Mouse (Mus musculus) E14TG2a.4 (cell line): ENCODE measurements around the gene Usp3.
A peak's percentile ranks its signal among the peaks of the same experiment; 100 is the strongest.

Experiments used
- H3K27me3 ChIP-seq: 2 replicates; pipeline ENCODE4 v1.6.1; 2014; ENCODE audit warnings: low read length, control low read depth; ENCODE audit not compliant: insufficient read depth
- H3K36me3 ChIP-seq: 2 replicates; pipeline ENCODE4 v1.6.1; 2014; ENCODE audit warnings: low read length, control low read depth; ENCODE audit not compliant: insufficient read depth
- H3K4me1 ChIP-seq: replicated peaks from 2 replicates; pipeline ENCODE4 v1.6.1; 2014; ENCODE audit warnings: low read depth, low read length, control low read depth
- H3K4me3 ChIP-seq: replicated peaks from 2 replicates; pipeline ENCODE4 v1.5.1; 2014; ENCODE audit warnings: mild to moderate bottlenecking, low read length
- H3K9me3 ChIP-seq: 2 replicates; pipeline ENCODE4 v1.6.1; 2014; ENCODE audit warnings: low read length, control low read depth
- CTCF ChIP-seq: conservative IDR thresholded peaks from 2 replicates; pipeline ENCODE4 v1.5.1; 2014; ENCODE audit warnings: low read length
- NANOG ChIP-seq: IDR thresholded peaks from 2 replicates; pipeline ENCODE4 v1.6.1; 2014; ENCODE audit warnings: borderline replicate concordance, low read length, mixed read lengths
- POU5F1 ChIP-seq: IDR thresholded peaks from 2 replicates; pipeline ENCODE4 v1.6.1; 2014; ENCODE audit warnings: low read length, borderline replicate concordance

Usp3 gene

DNA sequence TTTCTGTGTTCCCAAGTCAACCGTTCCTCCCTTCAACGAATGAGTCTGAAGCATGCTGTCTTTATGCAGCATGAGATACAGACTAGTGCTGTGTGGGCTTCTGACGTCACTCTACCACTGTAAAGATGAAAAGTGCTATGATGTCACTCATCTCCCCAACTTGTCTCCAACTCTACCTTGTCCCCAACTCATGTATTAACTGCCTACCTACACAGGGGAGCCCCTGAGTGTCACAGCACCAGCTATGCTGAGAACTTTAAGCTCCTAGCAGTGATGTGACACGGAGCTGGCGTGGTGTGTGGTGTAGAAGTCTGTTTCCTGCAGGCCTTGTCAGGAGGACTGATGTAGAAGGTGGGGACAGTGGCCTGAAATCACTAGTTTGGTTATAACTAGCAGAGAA, 5.7 kb upstream of the Usp3 start:
- Histone ChIP-seq H3K27me3 (peaks cover 42% of the 10 kb centered on the region), H3K36me3 (no peaks in the 10 kb centered on the region), H3K4me1 (peaks cover 37% of the 10 kb centered on the region), H3K4me3 (no peak overlapping the region), H3K9me3 (no peaks in the 10 kb centered on the region)
- TF ChIP-seq CTCF (no peak), NANOG (no peak), POU5F1 (no peak)

DNA sequence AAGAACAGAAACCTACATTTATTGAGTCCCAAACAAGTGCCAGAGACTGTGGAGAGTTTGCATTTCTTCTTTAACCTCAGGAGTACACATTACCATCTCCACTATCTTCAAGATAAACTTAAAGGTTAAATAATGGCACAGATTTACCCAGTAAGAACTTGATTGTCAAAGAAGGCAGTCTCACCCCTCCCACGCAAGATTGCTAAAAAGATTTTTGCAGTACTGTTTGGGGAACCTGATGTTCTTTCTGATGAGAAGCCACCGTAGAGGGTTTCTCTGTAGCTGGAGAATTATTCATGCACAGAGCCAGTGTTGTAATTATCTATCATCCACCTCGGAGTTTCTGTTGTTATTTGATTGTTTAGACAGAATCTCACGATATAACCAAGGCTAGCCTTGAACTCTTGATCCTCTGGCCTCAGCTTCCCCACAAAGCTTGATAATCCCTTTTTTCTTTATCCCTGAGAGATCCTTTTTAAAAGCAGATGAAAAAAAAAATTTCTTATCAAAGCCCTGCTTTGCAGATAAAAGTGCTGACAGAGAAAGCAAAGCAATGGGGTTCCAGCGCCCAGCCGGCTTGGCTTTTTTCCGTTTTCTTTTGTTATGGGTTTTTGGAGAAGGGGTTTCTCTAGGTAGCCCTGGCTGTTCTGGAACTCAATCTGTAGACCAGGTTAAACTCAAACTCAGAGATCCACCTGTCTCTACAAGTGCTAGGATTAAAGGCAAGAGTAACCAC, 4.7 kb upstream of the Usp3 start:
- peaks cover 42% of the 10 kb centered on the region for H3K4me1 ChIP-seq
- H3K9me3 ChIP-seq, result no peaks in the 10 kb centered on the region
- H3K4me3 ChIP-seq, result no peak overlapping the region
- TF ChIP-seq CTCF, result no peak
- peaks cover 43% of the 10 kb centered on the region for H3K27me3 ChIP-seq
- H3K36me3 ChIP-seq, result no peaks in the 10 kb centered on the region

DNA sequence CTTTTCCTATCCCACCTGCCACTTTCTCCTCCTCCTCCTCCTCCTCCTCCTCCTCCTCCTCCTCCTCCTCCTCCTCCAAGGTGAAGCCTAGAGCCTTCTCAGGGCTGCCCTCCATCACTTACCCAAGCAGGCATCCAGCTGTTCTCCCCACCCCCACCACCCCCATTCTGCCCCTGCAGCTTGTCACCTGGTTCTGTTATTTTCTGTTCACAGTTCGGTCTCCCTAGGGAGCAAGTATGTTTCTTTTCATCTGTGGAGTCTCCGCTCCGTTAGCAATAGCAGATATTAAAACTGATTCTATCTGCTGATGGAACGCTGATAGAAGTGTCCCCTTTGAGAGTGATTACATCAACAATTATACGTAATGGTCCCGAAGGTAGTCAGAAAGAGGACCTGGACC, 4.1 kb upstream of the Usp3 start:
- TF ChIP-seq POU5F1 (no peak), NANOG (no peak), CTCF (no peak)
- Histone ChIP-seq H3K4me1 (peaks cover 42% of the 10 kb centered on the region), H3K27me3 (peaks cover 44% of the 10 kb centered on the region)

DNA sequence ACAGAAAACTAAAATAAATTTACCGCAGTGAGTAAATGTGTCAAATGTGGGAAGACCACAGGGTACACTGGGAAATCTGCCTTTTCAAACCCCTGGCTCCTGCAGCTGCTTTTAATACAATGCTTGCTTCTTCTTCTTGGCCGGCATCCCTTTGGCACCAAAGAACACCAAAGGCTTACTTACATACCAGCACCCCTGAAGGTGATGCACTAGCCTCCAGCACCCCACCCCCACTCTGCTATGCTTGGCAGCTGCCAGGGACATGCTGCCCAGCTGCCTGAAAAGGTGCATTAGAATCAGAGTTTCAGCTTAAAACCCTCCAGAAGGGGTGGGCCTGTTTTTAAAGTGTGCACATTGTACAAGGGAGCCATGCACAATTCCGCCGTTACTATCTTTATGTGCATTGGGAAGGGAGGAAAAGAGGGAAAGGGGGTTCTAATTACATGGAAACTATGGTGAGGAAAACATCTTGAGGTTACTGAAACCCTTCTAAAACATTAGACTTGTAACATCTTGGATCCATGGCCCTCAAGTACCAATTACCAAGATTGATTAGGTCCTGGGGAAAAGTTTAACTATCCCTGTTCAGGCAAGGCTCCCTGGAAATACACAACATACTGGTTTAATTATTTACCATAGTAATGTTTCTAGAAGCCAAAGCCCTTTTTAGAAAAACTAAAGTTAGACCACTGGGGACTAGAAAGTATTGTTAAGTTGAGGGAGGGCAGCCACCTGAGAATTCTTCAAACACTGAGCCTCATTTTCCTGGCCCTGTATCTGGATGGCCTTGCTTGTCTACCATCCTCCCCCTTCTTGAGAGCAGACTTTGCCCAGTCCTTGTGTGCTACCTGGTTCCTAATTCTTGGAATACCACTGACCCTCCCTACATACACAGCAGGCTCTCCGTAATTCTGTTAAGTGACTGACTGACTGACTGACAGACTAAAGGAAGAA, 3.1 kb upstream of the Usp3 start:
- Histone ChIP-seq H3K36me3 (no peaks in the 10 kb centered on the region), H3K9me3 (no peaks in the 10 kb centered on the region), H3K27me3 (peaks cover 53% of the 10 kb centered on the region), H3K4me1 (peaks cover 51% of the 10 kb centered on the region), H3K4me3 (no peak overlapping the region)
- TF ChIP-seq POU5F1, result no peak
- TF ChIP-seq CTCF, result no peak
- no peak for TF ChIP-seq NANOG

More for the DNA sequence above, 4.1 kb upstream of the Usp3 start:
- no peak overlapping the region for H3K4me3 ChIP-seq
- no peaks in the 10 kb centered on the region for H3K9me3 ChIP-seq
- H3K36me3 ChIP-seq, result no peaks in the 10 kb centered on the region

DNA sequence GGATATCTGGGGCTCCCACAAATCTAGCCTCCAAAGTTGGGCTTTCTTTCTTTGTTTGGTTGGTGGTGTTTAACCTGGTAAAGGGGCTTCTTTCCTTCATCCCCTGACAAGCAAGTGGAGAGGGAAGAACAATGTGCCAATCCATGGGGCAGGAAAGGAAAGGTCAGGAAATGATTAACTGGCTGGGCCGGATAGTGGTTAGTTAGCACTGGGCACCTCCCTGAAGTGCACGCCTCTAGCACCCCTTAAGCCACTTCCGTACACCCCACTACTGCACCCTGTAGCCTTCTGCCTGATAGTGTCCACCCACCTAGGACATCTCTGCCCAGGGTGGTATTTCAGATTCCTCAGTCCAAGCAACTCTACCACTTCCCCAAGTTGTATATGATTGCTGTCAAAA, 1.1 kb upstream of the Usp3 start:
- TF ChIP-seq NANOG (no peak), CTCF (no peak), POU5F1 (no peak)
- peak overlapping the region; percentile 86; the same call in 1 of the 2 replicates for H3K4me3 ChIP-seq
- H3K9me3 ChIP-seq, result no peaks in the 10 kb centered on the region
- peaks cover 41% of the 10 kb centered on the region for H3K4me1 ChIP-seq
- peaks cover 60% of the 10 kb centered on the region for H3K27me3 ChIP-seq
- no peaks in the 10 kb centered on the region for H3K36me3 ChIP-seq

DNA sequence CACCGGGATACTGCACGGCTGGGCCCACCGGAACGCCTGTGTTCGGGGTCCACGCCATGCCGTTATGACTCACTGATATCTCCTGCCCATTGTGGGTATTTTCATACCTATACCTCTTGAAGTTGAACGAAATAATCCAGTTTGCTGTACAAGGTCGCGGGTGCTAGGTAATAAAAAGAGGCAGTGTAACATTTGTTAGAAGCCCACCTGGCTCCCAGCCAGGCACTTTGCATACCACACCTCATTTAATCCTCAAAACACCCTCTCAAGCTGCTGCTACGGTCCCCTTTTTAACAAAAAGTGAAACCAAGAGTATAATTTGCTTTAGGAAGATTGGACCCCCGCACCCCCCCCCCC, 649 bp upstream of the Usp3 start:
- Histone ChIP-seq H3K36me3 (no peaks in the 10 kb centered on the region), H3K4me1 (peaks cover 44% of the 10 kb centered on the region), H3K4me3 (peak overlapping the region; percentile 86), H3K9me3 (no peaks in the 10 kb centered on the region), H3K27me3 (peaks cover 59% of the 10 kb centered on the region)
- TF ChIP-seq CTCF, result no peak
- no peak for TF ChIP-seq POU5F1

DNA sequence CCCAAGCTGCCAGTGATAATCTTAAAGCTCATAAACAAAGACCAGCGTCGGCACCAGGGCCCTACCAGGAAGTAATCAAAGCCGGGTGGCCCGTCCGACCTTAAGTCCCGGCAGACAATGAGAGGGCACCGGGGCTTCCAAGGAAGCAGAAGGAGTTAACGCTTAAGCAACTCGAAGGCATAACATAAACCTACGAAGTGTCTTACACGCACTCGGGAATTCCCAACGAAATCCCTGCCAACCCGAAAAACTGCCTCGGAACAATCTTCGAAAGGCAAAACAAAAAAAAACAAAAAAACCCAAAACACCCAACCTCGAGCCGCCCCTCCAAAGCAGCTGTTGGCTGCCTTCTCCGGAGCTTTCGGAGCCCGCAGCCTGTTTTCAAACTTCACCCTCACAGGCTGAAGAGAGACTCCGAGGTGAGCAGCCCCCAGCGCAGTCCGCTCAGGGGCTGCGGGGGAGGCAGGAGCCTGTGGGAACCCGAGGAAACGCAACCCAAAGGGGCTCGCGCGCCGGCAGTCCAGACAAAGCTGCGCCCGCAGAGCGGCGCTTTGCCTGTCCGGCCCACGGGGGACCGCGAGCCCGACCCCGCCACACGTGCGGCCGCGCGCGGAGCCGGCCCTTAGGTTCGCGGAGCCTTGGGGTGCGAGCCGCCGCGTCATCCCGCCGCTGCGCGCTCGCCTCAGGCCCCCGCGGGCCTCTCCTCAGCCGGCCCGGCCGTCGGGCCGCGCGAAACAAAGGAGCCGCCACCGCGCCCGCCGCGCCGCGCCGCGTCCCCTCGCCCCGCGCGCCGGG, 894 bp downstream of the Usp3 start:
- TF ChIP-seq NANOG (no peak), POU5F1 (no peak), CTCF (no peak)
- Histone ChIP-seq H3K4me1 (peaks cover 33% of the 10 kb centered on the region), H3K9me3 (no peaks in the 10 kb centered on the region), H3K36me3 (no peaks in the 10 kb centered on the region), H3K4me3 (peak overlapping the region; percentile 86), H3K27me3 (peaks cover 55% of the 10 kb centered on the region)

DNA sequence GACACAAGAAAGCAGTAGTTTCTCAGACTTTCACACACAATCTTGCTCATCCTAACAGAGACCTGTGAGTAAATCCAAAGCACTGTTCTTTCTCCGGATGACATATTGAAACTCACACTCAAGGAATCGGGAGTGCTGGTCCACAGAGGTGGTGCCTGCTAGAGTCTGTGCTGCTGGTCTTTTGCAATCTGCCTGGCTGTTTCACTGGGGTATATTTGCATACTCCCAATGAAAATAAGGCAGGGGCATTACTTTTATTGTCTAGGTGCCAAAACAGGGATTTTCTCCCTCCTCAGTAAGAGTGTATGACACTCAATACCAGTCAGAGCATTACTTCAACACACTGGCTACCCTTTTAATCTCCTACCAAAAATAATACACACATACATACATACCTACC, 2.9 kb downstream of the Usp3 start:
- no peak overlapping the region for H3K4me3 ChIP-seq
- H3K27me3 ChIP-seq, result peaks cover 38% of the 10 kb centered on the region
- H3K4me1 ChIP-seq, result peaks cover 27% of the 10 kb centered on the region
- H3K36me3 ChIP-seq, result no peaks in the 10 kb centered on the region
- TF ChIP-seq CTCF (no peak), NANOG (no peak), POU5F1 (no peak)
- no peaks in the 10 kb centered on the region for H3K9me3 ChIP-seq
